Mouse (Mus musculus) c-Kit-positive CD71-positive TER-119-positive erythroid progenitor cells, embryonic 14.5 days (primary cell): ENCODE data around the gene Tgfbr2.
A peak's percentile ranks its signal among the peaks of the same experiment; 100 is the strongest.
"Not testable (repeated sequence)": the region's sequence is repeated elsewhere in the genome, so short reads cannot be mapped to it uniquely, and the experiment has no call there.

Experiments
- DNase-seq: peaks from one replicate; pipeline ENCODE4 v3.0.0-alpha.2; 2013; ENCODE audit warnings: low spot score

Gene Tgfbr2

DNA sequence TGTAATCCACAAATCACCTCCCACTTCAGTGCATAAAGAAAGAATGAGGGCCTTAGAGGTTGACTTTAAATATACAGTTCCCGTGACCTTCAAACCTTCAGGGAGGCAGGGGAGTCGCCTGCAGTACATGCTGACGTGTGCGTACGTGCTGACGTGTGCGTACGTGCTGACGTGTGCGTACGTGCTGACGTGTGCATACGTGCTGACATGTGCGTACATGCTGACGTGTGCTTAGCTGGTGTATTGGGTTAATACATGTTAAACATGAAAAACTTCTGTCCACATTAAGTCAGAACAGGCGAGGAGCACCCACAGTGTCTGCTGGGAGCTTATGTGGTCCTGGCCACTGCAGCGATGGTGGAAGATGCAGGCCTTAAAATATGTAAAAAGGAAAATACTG, 110.4 kb downstream of the Tgfbr2 start:
- no peak for DNase-seq

DNA sequence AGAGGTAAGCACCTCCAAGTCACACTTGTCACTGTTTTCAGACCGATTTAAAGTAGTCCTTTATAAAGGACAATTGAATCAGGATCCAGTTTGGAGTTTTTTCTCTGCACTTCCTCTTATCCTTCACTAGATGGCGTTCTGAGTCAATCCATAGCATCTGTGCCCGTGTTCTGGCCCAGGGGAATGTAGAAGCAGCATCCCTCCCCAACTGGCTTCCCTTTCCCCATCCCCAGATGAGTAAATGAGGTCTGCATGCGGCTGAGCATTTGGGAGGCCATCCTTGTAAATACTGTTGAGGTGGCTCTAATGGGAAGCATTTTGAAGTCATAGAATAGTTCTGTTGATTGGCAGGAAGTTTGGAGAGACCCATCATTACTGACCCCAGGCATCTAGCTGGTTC, 114.5 kb downstream of the Tgfbr2 start:
- DNase-seq, result no peak

- no peak for DNase-seq
Observed at GRCm38 (mm10) chr9:116059156-116059555, 116.0 kb downstream of the Tgfbr2 start.

GRCm38 (mm10) chr9:116058475-116058874, 116.7 kb downstream of the Tgfbr2 start:
- no peak for DNase-seq

DNA sequence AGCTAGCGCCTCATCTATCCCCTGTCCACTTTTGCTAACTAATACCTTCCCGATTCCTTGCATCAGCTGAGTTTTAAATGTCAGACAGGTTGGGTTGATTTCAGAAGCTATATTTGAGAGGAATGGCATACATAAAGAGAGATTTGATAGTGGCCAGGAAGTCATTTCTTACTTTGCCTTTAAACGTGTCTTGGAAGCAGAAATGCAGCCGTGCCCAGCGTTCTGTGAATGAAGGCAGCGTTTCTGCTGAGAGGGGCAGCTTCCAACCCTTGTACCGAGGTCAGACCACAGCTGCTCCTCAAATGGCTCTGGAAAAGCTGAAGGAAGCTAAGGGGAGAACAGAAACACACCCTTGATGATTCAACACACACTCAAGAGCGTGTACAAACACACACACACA, 121.2 kb downstream of the Tgfbr2 start:
- no peak for DNase-seq

GRCm38 (mm10) chr9:116049985-116050384, 125.2 kb downstream of the Tgfbr2 start:
- DNase-seq, result no peak

- peak; percentile 25 for DNase-seq
Observed at GRCm38 (mm10) chr9:116041787-116042186, 133.4 kb downstream of the Tgfbr2 start.

GRCm38 (mm10) chr9:116041369-116041768, 133.8 kb downstream of the Tgfbr2 start:
- no peak for DNase-seq

DNA sequence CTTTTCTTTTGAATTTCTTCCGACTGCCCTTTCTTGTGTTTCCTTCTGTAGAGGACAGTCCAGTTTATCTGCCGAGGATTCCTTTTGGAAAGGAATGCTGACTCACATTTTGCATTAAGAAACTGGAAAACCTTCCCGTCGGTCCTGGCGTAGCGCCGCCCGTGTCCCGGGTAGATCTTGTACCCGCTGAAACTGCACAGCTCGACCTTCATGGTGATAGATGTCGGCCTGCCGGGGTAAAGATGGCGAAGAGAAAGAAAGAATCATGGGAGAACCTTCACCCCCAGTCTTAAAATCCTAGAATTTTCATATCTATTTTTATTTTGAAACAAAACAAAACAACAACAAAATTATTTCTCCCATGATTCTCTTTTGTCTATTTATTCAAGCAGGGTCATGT, 134.3 kb downstream of the Tgfbr2 start:
- not testable (repeated sequence) for DNase-seq

GRCm38 (mm10) chr9:116039981-116040380, 135.2 kb downstream of the Tgfbr2 start:
- DNase-seq, result no peak

DNA sequence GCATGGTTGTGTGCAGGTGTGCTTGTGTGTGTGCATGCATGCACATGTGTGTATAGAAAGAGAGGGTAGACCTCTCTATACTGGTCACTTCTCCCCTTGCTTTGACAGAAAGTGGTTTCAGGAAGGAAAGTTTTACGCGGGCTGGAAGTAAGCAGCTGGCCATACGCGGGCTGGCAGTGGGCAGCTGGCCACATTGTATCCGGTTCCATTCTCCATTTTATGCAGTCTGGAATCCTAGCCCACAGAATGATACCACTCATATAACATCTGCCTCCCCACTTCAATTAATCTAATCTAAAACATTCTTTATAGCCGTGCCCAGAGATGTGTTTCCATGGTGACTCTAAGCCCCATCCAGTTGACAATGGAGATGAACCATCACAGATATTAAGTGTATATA, 136.9 kb downstream of the Tgfbr2 start:
- DNase-seq, result no peak
